Mouse (Mus musculus) T-helper 17 cell (primary cell): ENCODE measurements around the gene Ppm1m.

ENCODE experiments used
- in situ Hi-C, 2 experiments: fragments of 300-600 bp; cut with MboI, MseI; formaldehyde crosslinking; loops; 1 replicate in 1 of 2; 2 replicates in 1 of 2; pipeline ENCODE4 v1.15.1; 2025; ENCODE audit warnings: high pct_unique_total_duplicates in 2 of 2

Ppm1m gene

DNA sequence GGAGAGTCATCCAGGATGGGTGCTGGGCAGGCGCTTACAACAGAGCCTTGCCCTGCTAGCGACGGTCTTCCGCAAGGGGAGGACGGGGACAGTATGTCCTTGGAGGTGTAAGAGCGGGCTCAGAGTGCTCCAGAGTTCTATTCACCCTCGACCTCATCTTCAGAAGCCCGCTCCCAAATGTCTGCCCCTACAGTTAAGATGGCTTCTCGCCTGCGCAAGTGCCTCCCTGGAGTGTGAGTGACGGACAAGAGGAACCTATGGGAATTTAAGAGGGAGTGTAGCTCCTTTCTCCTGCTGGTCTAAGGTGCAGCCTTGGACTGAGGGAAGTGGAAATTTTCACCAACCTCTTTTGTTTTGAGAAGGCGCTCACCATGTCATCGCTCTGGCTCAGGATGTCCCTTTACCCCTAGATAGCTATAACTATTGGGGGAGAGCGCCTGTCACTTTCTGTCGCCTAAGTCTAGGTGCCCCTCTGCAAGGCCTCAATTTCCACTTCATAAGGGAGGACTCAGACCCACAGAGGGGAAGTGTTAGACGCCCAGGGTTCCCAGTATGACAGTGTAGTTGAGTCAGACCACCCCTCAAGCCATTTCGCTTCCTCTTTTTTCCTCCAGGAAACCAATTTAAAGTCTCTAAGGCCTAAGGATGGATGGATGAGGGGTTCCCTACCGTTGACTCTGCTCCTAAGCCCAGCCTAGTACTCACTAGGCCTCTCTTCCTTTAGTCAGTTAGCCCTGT, at the start of gene Ppm1m:
Ppm1m (minus strand) TSS at position 212 of the 738 bp plus-strand sequence.
- in situ Hi-C loops = loop anchor here (10.0 to 25.0 kb wide), 4 partner anchors 235 to 1685 kb away; partner anchors contain the start of genes Acy1 (in 1 of the 2), Cyb561d2 (in 1 of the 2), Manf (in 1 of the 2) and Mon1a (in 1 of the 2)

DNA sequence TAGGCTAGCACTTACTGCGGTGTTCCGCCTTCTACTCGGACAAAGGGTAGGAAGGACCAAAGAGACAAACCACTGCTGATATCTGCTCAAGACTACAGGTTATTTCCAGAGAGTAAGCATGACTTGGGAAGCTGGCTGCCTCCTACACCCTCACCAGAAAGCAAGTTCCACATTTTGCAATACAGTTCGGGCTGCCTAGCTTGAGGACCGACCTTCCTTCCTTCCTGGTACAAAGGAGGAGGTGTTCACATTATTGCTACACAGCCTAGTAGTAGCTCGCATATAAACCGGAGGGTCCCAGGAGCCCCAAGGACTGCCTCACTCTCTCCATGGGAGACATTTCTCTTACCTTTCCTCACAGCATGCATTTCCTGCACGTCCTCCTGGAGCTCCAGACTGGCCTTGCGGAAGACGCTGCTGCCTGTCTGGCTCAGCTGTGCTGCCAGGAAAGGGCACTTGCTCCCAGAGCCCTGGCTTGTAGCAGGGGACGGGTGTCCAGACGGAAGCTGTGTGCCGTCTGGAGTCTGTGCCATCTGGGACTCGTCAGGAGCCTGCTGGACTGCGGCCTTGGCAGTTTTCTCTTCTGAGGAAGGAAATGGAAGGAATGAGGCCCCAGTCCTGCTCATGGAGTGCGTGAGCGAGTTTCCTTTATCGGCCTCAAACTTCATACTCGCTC, 43.4 kb upstream of the Ppm1m start:
- in situ Hi-C loops = loop anchor here in 1 of 2 experiments (10.0 kb wide), 1 partner anchor 658 kb away; no protein-coding TSS in a partner anchor

DNA sequence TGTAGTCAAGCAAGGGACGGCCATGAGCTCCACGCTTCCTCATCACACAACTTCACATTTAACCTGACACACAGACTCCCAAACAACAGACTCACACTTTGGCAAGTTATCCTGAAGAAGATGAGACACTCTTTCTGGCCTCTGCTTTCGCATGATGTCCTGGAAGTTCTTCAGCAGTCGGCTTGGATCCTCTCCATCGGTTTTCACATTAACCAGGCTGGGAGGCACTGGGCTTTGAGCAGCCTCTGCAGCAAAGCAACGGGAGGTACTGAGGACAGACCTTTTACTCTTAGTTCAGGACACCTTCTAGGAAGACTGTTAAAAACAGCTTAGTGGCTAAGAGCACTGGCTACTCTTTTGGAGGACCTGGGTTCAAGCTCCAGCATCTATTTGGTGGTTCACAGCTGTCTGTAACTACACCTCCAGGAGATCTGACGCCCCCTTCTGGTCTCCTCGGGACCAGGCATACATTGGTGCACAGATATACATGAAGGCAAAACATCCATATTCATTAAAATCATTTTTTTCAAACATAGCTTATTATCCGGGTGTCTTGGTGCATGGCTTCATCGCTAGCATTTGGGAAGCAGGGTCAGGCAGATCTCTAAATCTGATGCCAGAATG, 42.1 kb upstream of the Ppm1m start:
- in situ Hi-C loops = loop anchor here in 1 of 2 experiments (10.0 kb wide), 1 partner anchor 657 kb away; no protein-coding TSS in a partner anchor

DNA sequence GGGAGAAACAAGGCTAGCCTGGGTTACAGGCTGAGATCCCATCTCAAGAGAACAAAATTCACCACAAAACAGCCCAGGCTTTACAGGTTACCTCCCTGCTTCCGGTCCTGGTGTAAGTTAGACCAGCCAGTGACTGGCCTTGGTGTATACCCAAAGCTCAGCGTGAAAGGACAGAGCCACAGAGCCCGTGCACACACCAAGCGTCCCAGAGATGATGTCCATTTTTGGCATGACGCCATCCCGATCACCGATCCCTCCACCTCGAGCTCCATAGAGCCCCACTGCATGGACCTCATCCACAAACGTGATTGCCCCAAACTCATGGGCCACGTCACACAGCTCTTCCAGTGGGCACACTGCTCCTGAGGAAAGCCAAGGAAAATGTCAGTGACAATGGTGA, 38.3 kb upstream of the Ppm1m start:
- in situ Hi-C loops = no loop called here

DNA sequence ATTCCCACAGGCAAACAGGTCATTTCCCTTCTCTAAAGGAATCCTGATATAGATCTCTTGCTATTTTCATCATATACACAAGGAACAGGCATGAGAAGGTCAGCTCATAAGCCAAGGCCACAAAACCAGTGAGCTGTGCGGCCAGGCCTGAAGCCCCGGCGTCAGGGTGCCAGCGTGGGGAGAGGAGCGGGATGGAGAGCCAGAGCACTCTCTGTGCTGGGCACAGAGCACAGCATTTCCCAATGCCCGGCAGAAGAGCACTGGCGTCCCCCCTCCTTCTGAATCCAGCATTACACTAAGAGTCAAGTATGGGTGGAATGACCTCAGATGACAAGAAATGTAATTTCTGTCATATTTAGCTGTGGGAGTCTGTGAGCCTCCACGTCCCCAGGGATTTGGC, 37.9 kb upstream of the Ppm1m start:
- in situ Hi-C loops = no loop called here

DNA sequence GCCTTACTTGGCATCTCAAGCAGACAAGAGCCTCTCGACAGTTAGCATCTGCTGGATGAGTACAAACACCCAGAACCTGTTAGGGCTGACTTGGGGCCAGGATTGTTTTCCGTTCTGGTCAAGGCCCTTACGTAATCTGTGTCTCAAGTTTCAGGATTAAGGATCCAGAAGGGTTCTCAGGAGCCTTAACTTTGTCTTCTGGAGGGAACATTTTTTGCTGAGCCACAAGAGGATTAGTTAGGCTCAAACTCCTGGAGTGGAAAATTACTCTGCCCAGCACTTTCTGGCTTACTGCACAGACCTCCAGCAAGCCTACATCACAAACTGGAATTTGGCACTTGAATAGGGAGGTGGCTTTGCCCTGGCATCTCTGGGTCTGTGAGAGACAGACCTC, 37.3 kb upstream of the Ppm1m start:
- in situ Hi-C loops = no loop called here

DNA sequence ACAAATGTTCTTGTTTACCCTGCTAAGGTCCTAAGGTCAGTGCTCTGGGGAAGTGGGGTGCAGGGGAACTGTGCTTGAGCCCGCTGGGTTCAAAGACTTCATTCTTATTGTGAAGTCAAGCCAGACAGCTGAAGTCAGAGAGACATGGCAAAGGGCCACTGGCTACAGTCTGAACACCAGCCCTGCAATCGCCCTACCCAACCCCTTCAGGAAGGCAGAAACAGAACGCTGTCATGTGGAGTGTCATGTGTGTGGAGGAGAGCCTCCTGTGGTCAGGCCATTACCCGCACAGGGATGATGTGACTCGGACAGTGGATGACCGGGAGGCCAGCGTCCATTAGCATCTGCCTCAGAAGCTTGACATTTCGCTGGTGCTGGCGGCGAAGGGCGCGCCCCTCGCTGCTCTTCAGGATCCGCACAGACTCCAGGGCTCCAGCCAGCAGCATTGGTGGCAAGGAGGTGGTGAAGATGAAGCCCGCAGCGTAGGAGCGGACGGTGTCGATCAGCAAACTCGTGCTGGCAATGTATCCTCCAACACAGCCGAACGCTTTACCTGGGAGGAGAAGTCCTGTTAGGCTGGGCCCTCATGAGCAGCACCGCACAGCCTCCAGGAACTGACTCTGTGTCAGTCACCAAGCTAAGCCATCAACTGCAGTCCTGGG, 36.7 kb upstream of the Ppm1m start:
- in situ Hi-C loops = no loop called here

DNA sequence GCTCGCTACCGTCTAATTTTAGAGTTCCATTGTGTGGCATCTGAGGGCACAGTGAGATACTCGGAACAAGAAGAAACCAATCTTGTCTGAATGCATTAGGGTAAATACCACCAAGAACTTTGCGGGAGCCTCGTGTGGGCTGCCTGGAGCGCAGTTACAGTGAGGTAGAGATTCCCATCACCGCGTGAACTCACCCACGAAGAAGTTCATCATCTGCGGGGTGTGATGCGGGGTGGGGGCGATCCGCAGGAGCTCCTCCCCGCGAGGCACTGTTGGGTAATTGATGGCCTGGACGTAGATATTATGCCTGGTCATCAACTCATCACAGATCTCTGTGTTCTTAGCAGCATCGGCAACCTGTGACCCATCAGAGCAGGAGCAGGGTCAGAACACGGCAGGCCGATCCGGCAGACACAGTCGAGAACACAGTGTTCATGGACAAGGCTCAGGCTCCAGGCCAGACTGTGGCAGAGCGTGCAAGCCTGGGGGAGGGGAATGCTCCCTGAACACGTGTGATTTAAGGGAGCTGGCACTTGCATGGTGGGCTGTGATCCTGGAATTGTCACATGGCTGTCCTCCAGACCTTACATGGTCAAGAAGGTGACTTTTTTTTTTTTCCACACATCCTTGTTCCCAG, 35.8 kb upstream of the Ppm1m start:
- in situ Hi-C loops = no loop called here

DNA sequence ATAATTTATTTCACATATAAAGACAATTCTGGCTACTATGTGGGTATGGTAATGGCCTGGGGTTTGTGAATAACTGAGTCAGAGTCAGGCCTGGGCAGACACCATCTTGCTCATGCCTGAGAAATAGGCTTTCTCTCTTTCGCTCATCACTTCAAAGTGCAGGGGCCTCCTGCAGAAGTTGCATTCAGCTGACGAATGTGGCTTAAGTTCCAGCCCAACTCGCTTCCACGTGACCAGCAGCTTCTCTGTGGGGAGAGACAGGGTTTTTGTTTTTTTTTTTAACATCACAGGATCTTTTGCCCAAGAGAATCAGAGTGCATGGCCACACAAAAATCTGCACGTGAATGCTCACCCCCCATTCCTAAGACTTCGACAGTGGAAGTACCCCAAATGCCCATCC, 34.4 kb upstream of the Ppm1m start:
- in situ Hi-C loops = no loop called here

DNA sequence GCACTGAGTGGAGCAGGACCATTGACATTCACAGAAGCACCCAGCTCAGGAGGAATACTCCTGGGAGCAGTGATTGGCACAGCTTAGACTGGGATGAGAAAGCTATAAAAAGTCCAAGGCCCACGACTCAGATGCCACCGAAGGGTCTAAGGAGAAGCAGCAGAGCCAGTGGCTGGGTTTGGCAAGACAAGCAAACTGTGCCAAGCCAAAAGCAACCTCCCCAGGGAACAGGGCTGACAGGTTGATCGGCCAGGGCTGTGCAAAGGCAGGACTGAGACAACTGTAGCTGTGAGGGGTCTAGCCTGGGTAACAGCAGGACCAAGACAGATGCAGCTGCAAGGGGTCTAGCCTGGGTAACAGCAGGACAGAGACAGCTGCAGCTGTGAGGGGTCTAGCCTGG, 33.4 kb upstream of the Ppm1m start:
- in situ Hi-C loops = no loop called here

DNA sequence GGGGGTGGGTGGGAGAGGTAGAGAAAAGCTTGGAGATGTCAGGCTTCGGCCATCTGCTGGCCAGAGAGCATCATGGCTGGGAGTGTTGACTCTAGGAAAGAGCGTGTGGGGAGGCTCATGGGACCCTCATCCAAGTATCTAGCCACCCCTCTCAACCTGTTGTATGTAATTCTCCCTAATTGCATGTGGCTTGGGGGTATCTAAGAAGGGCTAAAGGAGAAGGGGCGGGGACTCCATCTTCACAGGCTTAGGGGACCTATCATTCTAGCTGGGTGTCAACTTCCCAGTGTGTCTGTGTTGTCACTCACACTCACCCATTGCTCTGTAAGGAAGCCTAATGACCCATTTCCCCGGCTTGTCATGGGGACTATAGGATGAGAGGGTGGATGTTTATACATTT, 32.3 kb upstream of the Ppm1m start:
- in situ Hi-C loops = no loop called here

DNA sequence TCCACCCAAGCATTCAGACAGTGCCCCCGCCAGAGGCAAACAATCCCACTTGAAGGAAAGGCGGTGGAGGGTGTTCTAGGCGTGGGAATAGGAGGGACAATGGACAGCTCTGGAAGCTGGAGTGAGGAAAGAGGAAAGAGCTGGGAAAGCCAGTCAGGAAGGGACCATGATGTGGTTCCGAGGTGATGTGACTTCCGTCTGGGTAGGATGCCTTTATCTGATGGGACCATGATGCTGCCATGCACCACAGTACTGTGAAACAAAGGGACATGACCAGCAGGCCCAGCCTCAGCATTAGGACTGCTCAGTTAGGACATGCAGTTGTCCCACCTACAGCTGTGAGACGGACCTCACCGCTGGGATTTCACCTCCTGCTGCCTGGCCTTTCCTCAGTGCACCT, 31.7 kb upstream of the Ppm1m start:
- in situ Hi-C loops = no loop called here

DNA sequence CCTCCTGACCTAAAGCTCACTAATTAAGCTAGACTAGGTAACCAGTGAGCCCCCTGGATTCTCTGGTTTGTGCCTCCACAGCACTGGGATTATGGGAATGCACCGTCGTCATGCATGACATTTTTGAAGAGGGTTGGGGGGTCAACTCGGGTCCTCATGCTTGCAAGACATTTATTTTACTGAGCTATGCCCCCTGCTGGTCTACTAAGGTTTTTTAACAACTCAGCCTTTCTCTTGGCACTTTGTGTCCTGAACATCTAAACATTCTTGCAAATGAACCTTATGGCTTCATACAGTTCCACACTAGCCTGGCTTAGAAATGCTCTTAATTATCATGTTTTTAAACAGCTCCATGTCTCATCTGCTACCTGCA, 31.2 kb upstream of the Ppm1m start:
- in situ Hi-C loops = no loop called here

DNA sequence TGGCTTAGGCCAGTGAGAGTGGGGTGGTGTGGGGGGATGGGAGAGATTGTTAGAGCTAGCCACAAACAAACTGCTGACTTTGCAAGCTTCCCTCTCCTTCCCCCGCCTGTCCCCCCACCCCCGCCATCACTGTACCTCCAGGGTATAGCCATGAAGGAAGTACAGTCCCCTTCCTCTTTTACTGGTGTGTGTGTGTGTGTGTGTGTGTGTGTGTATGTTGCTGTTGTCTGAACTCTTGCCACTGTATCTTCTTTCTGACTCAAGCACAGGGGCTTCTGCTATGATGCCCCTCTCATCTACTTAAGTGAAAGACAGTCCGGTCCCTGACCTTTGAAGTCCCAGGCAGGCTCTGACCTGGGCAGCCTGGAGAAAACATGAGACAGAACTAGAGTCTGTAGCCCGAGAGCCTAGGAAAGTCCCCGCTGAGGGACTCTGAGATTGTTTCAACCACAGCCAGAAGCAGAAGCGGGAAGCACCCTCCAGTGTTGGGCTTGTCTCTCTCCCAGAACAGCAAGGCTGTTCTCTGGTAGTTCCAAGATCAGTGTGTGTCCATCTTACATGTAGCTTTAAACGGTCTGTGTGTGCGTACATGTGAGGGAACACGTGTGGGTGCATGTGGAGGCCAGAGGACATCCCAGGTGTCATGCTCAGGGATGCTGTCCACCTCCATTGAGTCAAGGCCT, 30.6 kb upstream of the Ppm1m start:
- in situ Hi-C loops = no loop called here

DNA sequence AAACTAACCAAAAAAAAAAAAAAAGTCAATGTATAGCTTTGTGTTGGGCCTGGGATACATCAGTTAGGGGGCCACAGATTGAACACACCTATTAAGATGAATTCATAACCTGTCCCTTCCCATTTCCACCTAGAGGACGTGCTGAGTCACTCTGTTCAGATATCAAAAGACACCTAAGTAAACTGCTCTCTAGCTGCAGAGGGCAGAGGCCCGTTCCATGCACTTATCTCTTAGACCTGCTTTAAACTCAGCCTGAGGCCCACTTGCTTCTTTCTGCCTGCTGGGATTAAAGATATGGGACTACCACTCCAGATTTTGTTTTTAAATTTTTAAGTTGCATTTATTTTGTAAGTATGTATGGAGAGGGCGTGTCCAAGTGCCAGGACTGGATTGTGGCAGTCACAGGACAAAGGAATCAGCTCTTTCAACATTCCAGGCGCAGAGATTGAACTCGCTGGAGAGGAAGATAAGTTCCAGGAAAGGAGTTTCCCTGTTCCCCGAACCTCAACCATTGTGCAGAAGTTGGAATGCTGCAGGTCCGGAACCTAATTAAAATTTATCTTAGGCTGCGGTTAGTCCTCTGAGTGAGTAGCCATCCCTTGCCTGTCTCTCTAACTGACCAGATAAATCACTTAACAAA, 28.4 kb upstream of the Ppm1m start:
- in situ Hi-C loops = no loop called here

DNA sequence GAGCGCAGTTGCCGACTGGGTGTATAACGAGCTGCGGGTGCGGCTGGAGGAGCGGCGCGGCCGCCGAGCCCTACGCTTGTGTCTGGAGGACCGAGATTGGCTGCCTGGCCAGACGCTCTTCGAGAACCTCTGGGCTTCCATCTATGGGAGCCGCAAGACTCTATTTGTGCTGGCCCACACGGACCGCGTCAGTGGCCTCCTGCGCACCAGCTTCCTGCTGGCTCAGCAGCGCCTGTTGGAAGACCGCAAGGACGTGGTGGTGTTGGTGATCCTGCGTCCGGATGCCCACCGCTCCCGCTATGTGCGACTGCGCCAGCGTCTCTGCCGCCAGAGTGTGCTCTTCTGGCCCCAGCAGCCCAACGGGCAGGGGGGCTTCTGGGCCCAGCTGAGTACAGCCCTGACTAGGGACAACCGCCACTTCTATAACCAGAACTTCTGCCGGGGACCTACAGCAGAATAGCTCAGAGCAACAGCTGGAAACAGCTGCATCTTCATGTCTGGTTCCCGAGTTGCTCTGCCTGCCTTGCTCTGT, 26.7 kb upstream of the Ppm1m start:
- in situ Hi-C loops = no loop called here

DNA sequence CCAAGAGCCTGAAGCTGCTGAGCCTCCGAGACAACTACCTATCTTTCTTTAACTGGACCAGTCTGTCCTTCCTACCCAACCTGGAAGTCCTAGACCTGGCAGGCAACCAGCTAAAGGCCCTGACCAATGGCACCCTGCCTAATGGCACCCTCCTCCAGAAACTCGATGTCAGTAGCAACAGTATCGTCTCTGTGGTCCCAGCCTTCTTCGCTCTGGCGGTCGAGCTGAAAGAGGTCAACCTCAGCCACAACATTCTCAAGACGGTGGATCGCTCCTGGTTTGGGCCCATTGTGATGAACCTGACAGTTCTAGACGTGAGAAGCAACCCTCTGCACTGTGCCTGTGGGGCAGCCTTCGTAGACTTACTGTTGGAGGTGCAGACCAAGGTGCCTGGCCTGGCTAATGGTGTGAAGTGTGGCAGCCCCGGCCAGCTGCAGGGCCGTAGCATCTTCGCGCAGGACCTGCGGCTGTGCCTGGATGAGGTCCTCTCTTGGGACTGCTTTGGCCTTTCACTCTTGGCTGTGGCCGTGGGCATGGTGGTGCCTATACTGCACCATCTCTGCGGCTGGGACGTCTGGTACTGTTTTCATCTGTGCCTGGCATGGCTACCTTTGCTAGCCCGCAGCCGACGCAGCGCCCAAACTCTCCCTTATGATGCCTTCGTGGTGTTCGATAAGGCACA, 26.1 kb upstream of the Ppm1m start:
- in situ Hi-C loops = no loop called here

DNA sequence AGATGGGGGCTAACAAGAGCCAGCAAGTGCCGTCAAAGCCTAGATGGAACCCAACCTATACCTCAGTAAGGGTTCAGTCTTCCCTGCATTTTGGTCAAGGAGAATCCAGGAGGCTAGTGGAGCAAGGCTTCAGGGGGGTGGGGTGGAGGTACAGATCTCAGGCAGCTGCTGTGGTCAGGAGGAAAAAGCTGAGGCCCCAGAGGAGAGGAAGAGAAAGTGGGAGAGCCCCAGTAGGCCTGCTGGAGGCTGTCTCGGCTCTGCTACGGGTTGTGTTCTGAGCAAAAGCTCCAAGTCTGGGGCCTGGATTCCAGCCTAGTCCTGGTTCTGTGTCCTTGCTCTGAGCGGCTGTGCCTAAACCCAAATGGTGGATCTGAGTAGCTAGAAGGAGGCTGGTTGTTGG, 23.4 kb upstream of the Ppm1m start:
- in situ Hi-C loops = loop anchor here in 1 of 2 experiments (5.0 kb wide), 1 partner anchor 39 kb away; no protein-coding TSS in a partner anchor

DNA sequence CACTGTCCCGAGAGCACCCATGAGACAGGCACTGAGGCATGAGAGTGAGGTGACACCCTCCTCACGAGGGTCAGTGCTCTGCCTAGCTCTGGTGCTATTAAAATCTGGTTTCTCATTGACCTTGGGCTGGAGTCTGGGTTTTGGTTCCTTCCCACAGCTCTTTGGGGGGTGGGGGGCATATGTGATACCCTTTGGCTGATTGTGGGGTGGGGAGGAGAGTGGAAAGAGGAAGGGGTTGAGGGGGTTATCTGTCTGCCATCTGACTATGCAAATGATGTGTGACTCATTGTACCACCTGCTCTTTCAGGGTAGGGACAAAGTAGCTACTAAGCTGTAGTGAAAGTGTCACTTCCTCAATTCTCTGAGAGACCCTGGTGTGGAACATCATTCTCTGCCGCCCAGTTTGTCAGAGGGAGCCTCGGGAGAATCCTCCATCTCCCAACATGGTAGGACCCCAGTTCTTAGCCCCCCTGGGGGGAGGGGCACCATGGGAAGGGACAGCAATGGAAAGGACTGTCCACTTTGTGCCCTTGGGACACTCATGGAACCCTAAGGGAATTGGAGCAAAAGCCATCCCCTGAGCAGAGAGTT, 22.8 kb upstream of the Ppm1m start, which contains the start of gene Tlr9:
Tlr9 (plus strand) TSS at position 338 of the 591 bp plus-strand sequence.
- in situ Hi-C loops = loop anchor here in 1 of 2 experiments (5.0 kb wide), 1 partner anchor 40 kb away; no protein-coding TSS in a partner anchor
